Mouse (Mus musculus): Measurements from ENCODE around the gene Pdrg1.

Gene Pdrg1

DNA sequence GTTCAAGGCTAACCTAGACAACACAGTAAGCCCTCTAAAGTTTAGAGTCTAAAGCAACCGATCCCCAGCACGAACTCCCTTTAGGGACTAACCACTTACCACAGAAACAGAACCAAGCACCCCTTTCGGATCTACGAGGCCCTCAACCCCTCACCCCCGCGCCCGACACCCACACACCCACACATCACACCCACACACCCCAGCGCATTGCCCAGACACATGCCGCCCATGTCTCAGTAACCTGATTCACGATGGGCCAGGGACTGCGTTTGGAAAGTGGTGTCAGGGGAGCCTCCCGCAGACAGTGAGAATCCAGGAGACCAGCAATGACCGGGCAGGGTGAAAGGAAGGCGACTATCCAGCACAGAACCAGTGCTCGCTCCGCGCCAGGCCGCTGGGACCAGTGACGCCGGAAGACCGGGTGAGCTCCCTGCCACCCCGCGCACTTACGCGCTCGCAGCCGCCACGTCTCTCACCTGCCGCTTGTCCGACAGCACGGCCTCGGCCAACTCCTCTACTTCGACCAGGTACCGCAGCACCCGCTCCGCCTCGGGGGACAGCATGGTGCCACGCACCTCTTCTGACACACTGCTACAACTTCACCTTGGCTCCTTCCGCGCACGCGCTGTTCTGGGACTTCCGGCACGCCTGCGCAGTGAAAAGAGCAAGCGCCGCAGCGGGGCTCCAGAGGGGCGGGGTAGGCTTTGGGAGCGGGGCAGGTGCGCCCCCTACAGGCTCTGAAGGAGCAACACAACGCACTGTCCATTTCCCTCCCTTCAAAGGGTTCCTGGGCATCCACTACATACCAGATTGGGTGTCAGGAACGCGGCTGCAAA, at the start of gene Pdrg1:
Gene Pdrg1, minus strand, starts transcription at position 670 of the 836 bp plus-strand sequence.
- peak; percentile 96 for DNase-seq (ENCODE audit: low read depth, low spot score)

GRCm38 (mm10) chr2:153064190-153064970, 49.2 kb upstream of the Pdrg1 start:
- DNase-seq (ENCODE audit: low read depth, low spot score), result no peak

DNA sequence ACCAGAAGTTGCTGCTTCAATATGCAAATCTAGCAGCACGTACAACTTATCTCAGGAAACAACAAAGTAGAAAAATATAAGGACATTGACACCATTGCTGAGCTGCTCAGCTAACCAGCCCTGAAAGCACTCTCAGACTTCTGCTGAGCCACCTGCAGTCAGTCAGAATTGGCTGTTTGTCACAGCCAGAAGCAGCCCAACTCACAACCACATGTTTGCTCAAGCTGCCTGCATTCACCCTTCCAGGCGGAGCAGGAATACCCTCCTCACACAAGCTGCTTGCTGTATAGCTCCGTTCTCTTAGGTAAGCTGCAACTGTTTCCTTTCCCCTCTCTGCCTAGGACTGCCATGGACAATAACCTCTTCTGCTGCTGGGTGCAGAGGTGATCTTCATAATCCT, 48.2 kb upstream of the Pdrg1 start:
- no peak for DNase-seq (ENCODE audit: low read depth, low spot score)

- DNase-seq (ENCODE audit: low read depth, low spot score), result no peak
These were observed 45.0 kb upstream of the Pdrg1 start for GRCm38 (mm10) chr2:153060216-153060615.

GRCm38 (mm10) chr2:153058365-153058764, 43.1 kb upstream of the Pdrg1 start:
- DNase-seq (ENCODE audit: low read depth, low spot score), result no peak

DNA sequence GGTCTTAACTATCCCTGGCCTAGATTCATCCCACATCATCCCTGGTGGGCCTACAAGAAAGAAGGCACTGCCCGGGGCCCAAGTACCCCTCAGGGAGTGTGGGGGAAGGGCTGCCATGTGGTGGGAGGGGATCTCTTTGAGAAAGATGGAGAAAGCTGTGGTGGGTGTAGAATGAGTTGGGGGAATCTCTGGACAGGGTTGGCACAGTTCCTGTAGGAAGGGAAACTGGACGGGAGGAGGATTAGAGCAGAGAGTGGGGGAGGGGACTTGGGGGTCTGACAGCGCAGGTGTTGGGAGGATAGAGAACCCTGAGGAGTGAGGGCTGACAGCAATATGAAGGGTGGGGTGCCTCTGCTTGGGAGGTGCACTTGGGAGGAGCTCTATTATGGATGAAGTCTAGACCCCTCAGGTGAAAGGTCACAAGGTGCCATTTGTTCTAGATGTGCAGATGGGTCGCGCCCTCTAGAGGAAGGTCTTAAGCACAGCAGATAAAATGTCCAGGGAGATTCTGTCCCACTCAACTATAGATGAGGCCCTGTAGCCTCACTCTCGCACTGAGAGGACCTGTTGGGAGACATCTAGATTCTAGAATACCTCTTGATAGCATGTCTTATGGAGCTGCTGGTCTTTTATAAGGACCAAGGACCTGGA, 40.2 kb upstream of the Pdrg1 start:
- no peak for DNase-seq (ENCODE audit: low read depth, low spot score)

- no peak for DNase-seq (ENCODE audit: low read depth, low spot score)
These were observed 38.7 kb upstream of the Pdrg1 start for GRCm38 (mm10) chr2:153053896-153054295.

DNA sequence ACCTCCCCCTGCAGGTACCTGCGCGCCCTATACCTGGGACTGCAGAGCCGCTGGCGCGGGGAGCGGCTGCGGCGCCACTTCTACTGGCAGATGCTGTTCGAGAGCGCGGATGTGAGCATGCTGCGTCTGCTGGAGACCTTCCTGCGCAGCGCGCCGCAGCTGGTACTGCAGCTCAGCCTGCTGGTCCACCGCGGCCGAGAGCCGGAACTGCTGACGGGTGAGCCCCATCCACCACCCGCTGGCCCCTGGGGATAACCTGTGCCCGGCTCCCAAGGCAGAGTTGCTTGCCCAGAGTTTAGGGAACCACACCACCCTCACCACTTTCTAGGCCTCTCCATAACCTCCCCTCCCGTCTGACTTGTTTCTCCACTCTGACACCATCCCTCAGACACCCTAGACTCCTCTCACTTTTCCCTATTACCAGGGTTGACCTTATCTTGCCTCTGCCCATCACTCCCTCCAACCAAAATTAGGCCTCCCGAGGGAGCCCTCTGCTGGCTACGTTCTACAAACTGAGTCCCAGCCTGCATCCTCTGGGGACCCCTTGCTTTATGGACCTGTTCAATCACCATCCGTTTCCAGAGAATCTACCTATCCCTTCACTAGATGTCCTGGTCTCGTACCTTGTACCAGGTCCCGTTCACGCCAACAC, 37.6 kb upstream of the Pdrg1 start:
- DNase-seq (ENCODE audit: low read depth, low spot score), result no peak

DNA sequence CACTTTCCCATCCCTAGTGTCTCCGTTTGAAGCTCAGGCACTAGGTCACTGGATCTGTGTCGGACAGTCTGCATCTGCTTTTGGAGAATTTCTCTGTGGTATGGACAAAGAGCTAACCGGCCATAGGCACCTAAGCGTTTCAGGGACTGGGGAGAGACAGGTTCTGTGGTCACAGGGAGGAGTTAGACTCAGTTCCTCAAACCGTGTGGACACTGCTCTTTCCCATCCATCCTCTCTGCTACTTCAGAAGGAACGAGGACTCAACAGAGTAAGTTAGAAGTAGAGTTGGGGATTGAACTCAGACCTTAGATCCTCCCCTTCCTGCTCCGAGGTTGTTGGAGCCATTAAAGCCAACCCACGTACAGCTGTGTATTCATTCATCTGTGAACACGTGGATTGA, 36.3 kb upstream of the Pdrg1 start:
- DNase-seq (ENCODE audit: low read depth, low spot score), result no peak

DNA sequence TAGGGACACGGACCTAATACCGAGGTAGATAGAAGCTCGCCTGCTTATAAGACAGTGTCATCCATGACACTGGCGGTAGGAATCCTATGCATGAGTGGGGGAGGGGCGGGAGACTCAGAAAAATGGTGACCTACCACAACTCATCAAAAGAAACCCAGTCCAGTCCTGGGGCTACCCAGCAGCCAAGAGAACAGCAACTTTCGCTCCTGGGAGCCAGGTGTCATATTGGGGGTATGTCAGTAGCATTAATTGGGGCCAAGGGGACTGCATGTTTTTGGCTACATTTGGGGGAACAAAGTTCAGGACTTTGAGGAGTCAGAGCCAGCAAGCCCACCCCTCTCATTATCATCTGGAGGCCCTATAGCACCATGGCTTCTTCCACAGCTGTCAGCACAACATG, 35.9 kb upstream of the Pdrg1 start:
- DNase-seq (ENCODE audit: low read depth, low spot score), result no peak

GRCm38 (mm10) chr2:153049997-153050358, 34.8 kb upstream of the Pdrg1 start:
- no peak for DNase-seq (ENCODE audit: low read depth, low spot score)

DNA sequence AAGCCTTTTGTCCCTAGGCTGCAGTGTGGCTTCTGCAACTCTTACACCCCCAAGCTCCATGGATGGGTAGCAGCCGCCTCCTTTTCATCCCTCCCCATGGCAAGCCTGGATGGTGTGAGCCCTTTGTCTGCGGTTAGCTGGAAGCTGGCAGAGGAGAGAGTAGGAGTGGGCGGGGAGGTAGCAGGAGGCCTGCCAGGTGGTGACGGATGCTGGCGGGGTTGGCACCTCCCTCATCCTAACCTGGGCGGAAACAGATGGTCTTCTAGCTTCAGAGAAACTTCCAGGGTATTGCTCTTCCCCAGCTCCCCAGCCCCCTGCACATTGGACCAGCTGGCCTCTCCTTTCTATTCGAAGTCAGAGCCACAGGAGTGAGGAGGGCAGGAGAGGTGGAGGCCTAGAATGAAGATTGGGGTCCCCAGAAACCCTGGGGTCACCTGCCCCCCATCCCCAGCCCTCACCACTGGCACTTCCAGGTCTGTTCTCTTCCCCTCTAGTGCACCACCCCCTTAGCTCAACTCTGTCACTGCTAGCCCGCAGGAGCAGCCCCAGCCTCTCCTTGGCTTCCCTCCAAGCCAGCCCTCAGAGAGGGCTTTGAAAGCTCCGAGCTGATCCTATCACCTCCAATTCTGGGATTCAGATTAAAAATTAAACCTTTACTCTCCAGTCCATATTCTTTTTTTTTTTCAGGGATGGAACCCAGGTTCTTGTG, 34.2 kb upstream of the Pdrg1 start:
- no peak for DNase-seq (ENCODE audit: low read depth, low spot score)

DNA sequence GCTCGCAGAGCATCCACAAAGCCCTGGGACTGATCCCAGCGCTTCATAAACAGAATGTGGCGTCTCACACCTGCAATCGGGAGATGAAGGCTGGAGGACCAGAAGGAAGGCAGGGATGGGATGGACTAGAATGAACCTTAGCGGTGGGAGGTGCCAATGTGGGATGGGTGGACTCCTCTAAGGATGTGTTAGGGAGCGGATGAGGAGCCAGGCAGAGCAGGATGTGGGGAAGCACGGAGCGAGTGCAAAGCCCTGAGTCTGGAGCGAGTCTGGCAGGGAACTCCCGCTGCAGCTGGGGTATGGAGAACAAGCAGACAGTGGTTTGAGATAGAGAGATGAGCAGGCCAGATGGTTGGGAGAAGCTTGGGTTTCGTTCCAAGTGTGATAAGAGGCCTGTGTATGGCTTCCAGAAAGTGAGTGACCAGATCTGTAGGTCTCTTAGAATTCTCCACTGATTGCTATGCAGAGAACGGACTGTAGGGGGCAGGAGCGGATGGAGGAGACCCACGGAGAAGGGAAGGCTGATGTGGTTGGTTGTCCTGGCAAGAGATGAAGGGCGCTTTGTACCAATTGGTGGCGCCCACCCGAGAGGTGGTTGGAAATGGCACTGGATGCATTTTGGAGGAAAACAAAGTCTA, 32.7 kb upstream of the Pdrg1 start:
- DNase-seq (ENCODE audit: low read depth, low spot score), result peak; percentile 53

DNA sequence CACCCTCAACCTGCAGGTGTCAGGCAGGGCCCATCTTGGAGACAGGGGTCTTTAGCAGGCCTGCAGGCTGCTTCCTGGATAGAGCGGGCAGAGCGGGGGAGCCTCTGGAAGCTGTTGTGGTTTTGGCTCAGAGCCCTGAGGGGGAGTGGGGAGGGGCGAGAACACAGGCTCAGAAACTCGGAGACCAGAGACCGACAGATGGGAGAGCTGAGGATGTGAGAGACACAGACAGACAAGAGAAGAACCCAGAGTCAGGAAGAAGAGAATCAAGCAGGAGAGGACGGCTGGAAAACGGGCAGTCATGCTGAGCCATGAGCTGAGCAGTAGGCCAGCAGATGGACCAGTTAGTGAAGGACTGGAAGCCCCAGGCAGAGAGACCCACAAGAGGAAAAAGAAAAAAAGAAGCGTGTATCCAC, 30.7 kb upstream of the Pdrg1 start:
- no peak for DNase-seq (ENCODE audit: low read depth, low spot score)

GRCm38 (mm10) chr2:153043886-153044285, 28.7 kb upstream of the Pdrg1 start:
- no peak for DNase-seq (ENCODE audit: low read depth, low spot score)

DNA sequence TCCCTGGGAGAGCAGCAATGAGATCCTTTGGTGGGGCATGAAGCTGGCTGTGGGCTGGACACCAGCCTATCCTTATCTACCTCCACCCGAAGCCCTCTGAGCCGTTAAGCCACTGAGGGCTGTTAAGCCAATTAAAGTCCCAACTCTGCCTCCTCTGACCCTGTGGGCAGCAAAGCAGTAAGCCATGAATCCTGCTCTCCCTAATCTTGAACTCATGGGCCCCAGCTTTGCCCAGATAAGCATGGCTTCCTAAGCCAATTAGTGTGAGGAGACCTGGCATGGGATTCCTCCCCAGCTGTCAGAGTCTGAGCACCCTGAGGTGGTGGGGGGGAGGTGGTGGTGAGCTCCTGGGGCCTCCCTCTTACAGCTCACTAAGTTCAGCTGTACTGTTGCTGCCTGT, 21.5 kb upstream of the Pdrg1 start:
- no peak for DNase-seq (ENCODE audit: low read depth, low spot score)

DNA sequence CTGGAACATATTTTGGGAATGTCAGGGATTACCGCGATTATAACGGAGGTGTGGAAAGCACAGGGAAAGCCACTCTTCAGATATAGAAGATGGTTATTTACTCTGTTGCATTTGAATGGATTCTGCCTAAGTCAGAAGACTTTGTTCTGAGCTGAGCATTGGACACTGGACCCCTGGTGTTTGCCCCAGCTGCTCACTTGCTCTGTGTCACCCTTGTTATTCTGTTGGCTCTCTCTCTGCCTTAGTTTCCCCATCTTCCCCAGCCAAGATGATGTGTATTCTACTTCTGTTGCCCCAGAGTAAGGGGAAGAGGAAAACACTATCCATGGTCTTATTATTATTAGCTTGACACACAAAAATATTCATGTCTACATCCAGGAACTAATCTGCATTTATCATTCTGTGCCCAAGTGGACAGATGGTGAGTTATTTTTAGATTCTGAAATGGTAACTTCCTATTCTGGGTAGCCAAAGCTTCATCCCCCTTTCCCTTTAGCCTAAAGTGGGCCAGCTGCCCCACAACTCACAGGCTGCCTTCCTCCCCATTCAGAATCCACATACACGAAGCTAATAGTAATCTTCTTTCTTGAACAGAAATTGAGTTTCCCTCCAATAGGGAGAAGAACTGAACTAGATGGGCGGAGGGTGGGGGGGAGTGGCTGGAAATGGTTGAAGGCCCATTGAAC, 18.5 kb upstream of the Pdrg1 start:
- no peak for DNase-seq (ENCODE audit: low read depth, low spot score)

DNA sequence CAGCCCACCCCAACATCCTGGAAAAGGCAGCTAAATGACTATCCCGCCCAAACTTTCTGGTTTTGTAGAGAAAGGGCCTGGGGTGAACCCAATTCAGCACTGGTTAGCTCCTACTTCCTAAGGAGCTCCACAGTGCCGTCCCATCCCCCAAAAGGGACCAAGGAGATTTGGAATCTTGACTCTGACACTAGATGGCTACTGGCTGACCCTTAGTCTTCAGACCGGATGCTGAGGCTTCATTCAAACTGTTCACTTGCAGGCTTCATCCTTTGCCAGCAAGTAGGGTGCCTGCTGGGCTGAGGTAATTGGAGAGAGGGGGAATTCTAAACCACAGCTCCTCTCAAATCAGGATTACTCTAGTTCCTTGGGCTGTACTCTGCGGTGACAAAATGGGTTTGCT, 17.7 kb upstream of the Pdrg1 start:
- no peak for DNase-seq (ENCODE audit: low read depth, low spot score)

DNA sequence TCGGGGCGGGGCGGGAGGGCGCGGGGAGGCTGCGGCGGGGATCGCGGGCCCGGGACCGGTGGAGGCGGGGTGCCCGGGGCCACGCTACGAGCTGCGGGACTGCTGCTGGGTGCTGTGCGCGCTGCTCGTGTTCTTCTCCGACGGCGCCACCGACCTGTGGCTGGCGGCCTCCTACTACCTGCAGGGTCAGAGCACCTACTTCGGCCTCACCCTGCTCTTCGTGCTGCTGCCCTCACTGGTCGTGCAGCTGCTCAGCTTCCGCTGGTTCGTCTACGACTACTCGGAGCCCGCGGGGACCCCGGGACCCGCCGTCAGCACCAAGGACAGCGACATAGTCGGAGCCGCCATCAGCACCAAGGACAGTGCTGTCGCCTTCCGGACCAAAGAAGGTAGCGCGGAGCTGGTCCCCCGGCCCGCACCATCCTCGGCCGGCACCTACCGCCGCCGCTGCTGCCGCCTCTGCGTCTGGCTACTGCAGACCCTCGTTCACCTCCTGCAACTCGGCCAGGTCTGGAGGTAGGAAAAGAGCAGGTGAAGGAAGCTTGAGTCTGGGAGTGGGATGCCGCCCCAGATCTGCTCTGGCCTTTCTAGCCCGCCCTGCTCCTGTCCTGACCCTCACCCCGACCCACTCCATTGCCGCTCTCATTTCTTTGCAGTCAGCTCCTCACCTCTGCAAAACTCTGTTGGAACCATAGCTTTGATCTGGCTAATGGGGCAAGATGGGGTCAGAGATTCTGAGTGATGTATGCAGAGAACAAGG, 17.0 kb upstream of the Pdrg1 start:
- DNase-seq (ENCODE audit: low read depth, low spot score), result peak; percentile 89

All from mesoderm, embryonic 11.5 days (tissue).